Mouse (Mus musculus): ENCODE data around the gene Tns2.
"Not testable (repeated sequence)": the region's sequence is repeated elsewhere in the genome, so short reads cannot be mapped to it uniquely, and the experiment has no call there.

GRCm38 (mm10) chr15:102079924-102080323 lies 20.3 kb upstream of the Tns2 start:
- TF ChIP-seq EP300, CTCF (IDR thresholded peaks at IDR 0.05; ENCODE audit: low read depth): not testable (repeated sequence)

Measured in liver, embryonic 14.5 days (tissue).